Mouse (Mus musculus) layer of hippocampus, adult 9-10 months (tissue): ENCODE results near the gene Tbc1d8.

Source experiments
- DNase-seq: peaks from one replicate; pipeline ENCODE4 v3.0.0; 2022; ENCODE audit warnings: low spot score

The Tbc1d8 gene

GRCm38 (mm10) chr1:39478057-39478895 lies at the start of gene Tbc1d8:
Gene Tbc1d8, minus strand, starts transcription at chr1:39478755.
- DNase-seq: peak; percentile 18

GRCm38 (mm10) chr1:39528319-39528718 lies 49.8 kb upstream of the Tbc1d8 start:
- DNase-seq: no peak

- DNase-seq: peak; percentile 51
Measured at GRCm38 (mm10) chr1:39527432-39527831, 48.9 kb upstream of the Tbc1d8 start.

GRCm38 (mm10) chr1:39526371-39527167 lies 48.0 kb upstream of the Tbc1d8 start:
- no peak for DNase-seq

- no peak for DNase-seq
Measured at GRCm38 (mm10) chr1:39525763-39526162, 47.2 kb upstream of the Tbc1d8 start.

- DNase-seq: no peak
Measured at GRCm38 (mm10) chr1:39522519-39522918, 44.0 kb upstream of the Tbc1d8 start.

- DNase-seq: no peak
Measured at GRCm38 (mm10) chr1:39521326-39521725, 42.8 kb upstream of the Tbc1d8 start.

- no peak for DNase-seq
Measured at GRCm38 (mm10) chr1:39515303-39515991, 36.9 kb upstream of the Tbc1d8 start.

GRCm38 (mm10) chr1:39512183-39512582 lies 33.6 kb upstream of the Tbc1d8 start:
- no peak for DNase-seq

GRCm38 (mm10) chr1:39511775-39512174 lies 33.2 kb upstream of the Tbc1d8 start:
- DNase-seq: no peak

- DNase-seq: no peak
Measured at GRCm38 (mm10) chr1:39505600-39505999, 27.0 kb upstream of the Tbc1d8 start.

GRCm38 (mm10) chr1:39504261-39504660 lies 25.7 kb upstream of the Tbc1d8 start:
- DNase-seq: peak; percentile 24

- peak; percentile 15 for DNase-seq
Measured at GRCm38 (mm10) chr1:39502817-39503633, 24.5 kb upstream of the Tbc1d8 start.

- DNase-seq: no peak
Measured at GRCm38 (mm10) chr1:39499485-39499941, 21.0 kb upstream of the Tbc1d8 start.

- no peak for DNase-seq
Measured at GRCm38 (mm10) chr1:39497748-39498147, 19.2 kb upstream of the Tbc1d8 start.

- no peak for DNase-seq
Measured at GRCm38 (mm10) chr1:39496995-39497394, 18.4 kb upstream of the Tbc1d8 start.

GRCm38 (mm10) chr1:39493664-39494063 lies 15.1 kb upstream of the Tbc1d8 start:
- no peak for DNase-seq

- DNase-seq: no peak
Measured at GRCm38 (mm10) chr1:39493165-39493564, 14.6 kb upstream of the Tbc1d8 start.

GRCm38 (mm10) chr1:39487370-39487769 lies 8.8 kb upstream of the Tbc1d8 start:
- no peak for DNase-seq

- no peak for DNase-seq
Measured at GRCm38 (mm10) chr1:39482115-39482815, 3.7 kb upstream of the Tbc1d8 start.

GRCm38 (mm10) chr1:39479254-39479653 lies 699 bp upstream of the Tbc1d8 start:
- no peak for DNase-seq
